Mouse (Mus musculus): Measurements from ENCODE around the gene Atp6v1g3.

The Atp6v1g3 gene

GRCm38 (mm10) chr1:138273438-138273837 lies at the start of gene Atp6v1g3:
Gene Atp6v1g3 (plus strand): TSS chr1:138273738.
- in situ Hi-C loops (cut with MboI, MseI), result no loop called here

GRCm38 (mm10) chr1:138233051-138233450 lies 40.5 kb upstream of the Atp6v1g3 start:
- in situ Hi-C loops (cut with MboI, MseI), result loop anchor here in 1 of 2 experiments (5.0 kb wide), 1 partner anchor 34 kb away; no protein-coding TSS in a partner anchor

GRCm38 (mm10) chr1:138237252-138237651 lies 36.3 kb upstream of the Atp6v1g3 start:
- in situ Hi-C loops (cut with MboI, MseI), result no loop called here

GRCm38 (mm10) chr1:138243947-138244346 lies 29.6 kb upstream of the Atp6v1g3 start:
- in situ Hi-C loops (cut with MboI, MseI), result no loop called here

GRCm38 (mm10) chr1:138244485-138244884 lies 29.1 kb upstream of the Atp6v1g3 start:
- in situ Hi-C loops (cut with MboI, MseI), result no loop called here

- in situ Hi-C loops (cut with MboI, MseI), result no loop called here
These were observed 28.4 kb upstream of the Atp6v1g3 start for GRCm38 (mm10) chr1:138245103-138245502.

GRCm38 (mm10) chr1:138245533-138245932 lies 28.0 kb upstream of the Atp6v1g3 start:
- in situ Hi-C loops (cut with MboI, MseI), result no loop called here

GRCm38 (mm10) chr1:138246438-138247164 lies 26.9 kb upstream of the Atp6v1g3 start:
- in situ Hi-C loops (cut with MboI, MseI), result no loop called here

- in situ Hi-C loops (cut with MboI, MseI), result no loop called here
These were observed 25.6 kb upstream of the Atp6v1g3 start for GRCm38 (mm10) chr1:138247699-138248483.

- in situ Hi-C loops (cut with MboI, MseI), result no loop called here
These were observed 24.8 kb upstream of the Atp6v1g3 start for GRCm38 (mm10) chr1:138248770-138249169.

GRCm38 (mm10) chr1:138250951-138251350 lies 22.6 kb upstream of the Atp6v1g3 start:
- in situ Hi-C loops (cut with MboI, MseI), result no loop called here

GRCm38 (mm10) chr1:138256172-138256789 lies 17.3 kb upstream of the Atp6v1g3 start:
- in situ Hi-C loops (cut with MboI, MseI), result no loop called here

GRCm38 (mm10) chr1:138258758-138259157 lies 14.8 kb upstream of the Atp6v1g3 start:
- in situ Hi-C loops (cut with MboI, MseI), result no loop called here

GRCm38 (mm10) chr1:138261520-138261919 lies 12.0 kb upstream of the Atp6v1g3 start:
- in situ Hi-C loops (cut with MboI, MseI), result no loop called here

GRCm38 (mm10) chr1:138262408-138262807 lies 11.1 kb upstream of the Atp6v1g3 start:
- in situ Hi-C loops (cut with MboI, MseI), result no loop called here

- in situ Hi-C loops (cut with MboI, MseI), result loop anchor here in 1 of 2 experiments (5.0 kb wide), 1 partner anchor 35 kb away; no protein-coding TSS in a partner anchor
These were observed 6.0 kb upstream of the Atp6v1g3 start for GRCm38 (mm10) chr1:138267465-138268055.

GRCm38 (mm10) chr1:138274930-138275329 lies 1.4 kb downstream of the Atp6v1g3 start:
- in situ Hi-C loops (cut with MboI, MseI), result loop anchor here (5.0 to 25.0 kb wide), 2 partner anchors 98 to 1663 kb away; partner anchors contain the start of genes Ptprc (in 1 of the 2) and Zfp281 (in 1 of the 2)

- in situ Hi-C loops (cut with MboI, MseI), result loop anchor here (5.0 to 25.0 kb wide), 2 partner anchors 99 to 1664 kb away; partner anchors contain the start of genes Ptprc (in 1 of the 2) and Zfp281 (in 1 of the 2)
These were observed 2.3 kb downstream of the Atp6v1g3 start for GRCm38 (mm10) chr1:138275859-138276258.

GRCm38 (mm10) chr1:138281139-138281538 lies 7.6 kb downstream of the Atp6v1g3 start:
- in situ Hi-C loops (cut with MboI, MseI), result loop anchor here in 1 of 2 experiments (25.0 kb wide), 1 partner anchor 1669 kb away; the partner anchor contains the start of gene Zfp281

- in situ Hi-C loops (cut with MboI, MseI), result loop anchor here in 1 of 2 experiments (25.0 kb wide), 1 partner anchor 1670 kb away; the partner anchor contains the start of gene Zfp281
These were observed 9.0 kb downstream of the Atp6v1g3 start for GRCm38 (mm10) chr1:138282413-138283141.

Data from T-helper 17 cell (primary cell).